Mouse (Mus musculus) erythroid progenitor cell, adult 5-6 weeks (primary cell): ENCODE measurements around the gene Gm49392. TPM values are rescaled to one million over a fixed set of nuclear protein-coding genes. Genes with fewer than 3 reads are reported as not detected.
"Not testable (repeated sequence)": the region's sequence is repeated elsewhere in the genome, so short reads cannot be mapped to it uniquely, and the experiment has no call there.

Source experiments
- ATAC-seq: replicated peaks from 2 replicates; pipeline ENCODE4 v1.8.0; 2016; ENCODE audit warnings: moderate number of reproducible peaks, mild to moderate bottlenecking, moderate TSS enrichment, inconsistent platforms; ENCODE audit not compliant: poor library complexity, low FRiP score, severe bottlenecking
- total RNA-seq, 2 experiments: library from RNA; stranded (forward) in 1 of 2; stranded (reverse) in 1 of 2; fragments of 150-400 nt in 1 of 2; fragments of 186-747, 209-891 nt in 1 of 2; gene quantifications; 2 replicates each; pipeline versions ENCODE4 v1.2.3 to v1.2.4; 2015 to 2017; ENCODE audit warnings: low replicate concordance in 2 of 2

Gm49392 gene
- total RNA-seq (2015; ENCODE audit: low replicate concordance) = not detected in 2 replicates
- total RNA-seq (2017; ENCODE audit: low replicate concordance) = not detected in 2 replicates

GRCm38 (mm10) chr13:60896794-60897193 is at the start of gene Gm49392:
Gene Gm49392 (minus strand): TSS chr13:60896894.
- ATAC-seq = not testable (repeated sequence)

GRCm38 (mm10) chr13:60941884-60942283 is 45.2 kb upstream of the Gm49392 start, which contains the start of gene Tpbpa:
Gene Tpbpa (minus strand): TSS chr13:60941984.
- not testable (repeated sequence) for ATAC-seq

- ATAC-seq = no peak
Measured at GRCm38 (mm10) chr13:60936500-60936901, 39.8 kb upstream of the Gm49392 start, which contains the start of the genes Gm49391 and Ctla2a. Gene Gm49391 (minus strand): TSS chr13:60936571. Gene Ctla2a (minus strand): TSS chr13:60936625.

- ATAC-seq = not testable (repeated sequence)
Measured at GRCm38 (mm10) chr13:60935490-60935889, 38.8 kb upstream of the Gm49392 start, which contains the start of gene Gm49393. Gene Gm49393 (minus strand): TSS chr13:60935590.

- ATAC-seq = not testable (repeated sequence)
Measured at GRCm38 (mm10) chr13:60904780-60905179, 8.1 kb upstream of the Gm49392 start, which contains the start of gene Tpbpb. Gene Tpbpb (minus strand): TSS chr13:60904880.

GRCm38 (mm10) chr13:60897328-60897727 is 634 bp upstream of the Gm49392 start, which contains the start of gene Ctla2b:
Gene Ctla2b (minus strand): TSS chr13:60897447.
- no peak for ATAC-seq

GRCm38 (mm10) chr13:60895406-60896160 is 1.1 kb downstream of the Gm49392 start:
- no peak for ATAC-seq

GRCm38 (mm10) chr13:60892301-60892700 is 4.4 kb downstream of the Gm49392 start:
- ATAC-seq = no peak

GRCm38 (mm10) chr13:60864281-60864680 is 32.4 kb downstream of the Gm49392 start, which contains the start of gene 4930486L24Rik:
Gene 4930486L24Rik (minus strand): TSS chr13:60864475.
- ATAC-seq = no peak

- no peak for ATAC-seq
Measured at GRCm38 (mm10) chr13:60848241-60849120, 48.2 kb downstream of the Gm49392 start.

- ATAC-seq = no peak
Measured at GRCm38 (mm10) chr13:60843153-60843552, 53.5 kb downstream of the Gm49392 start.

GRCm38 (mm10) chr13:60842703-60843102 is 54.0 kb downstream of the Gm49392 start:
- no peak for ATAC-seq

- no peak for ATAC-seq
Measured at GRCm38 (mm10) chr13:60839353-60839902, 57.3 kb downstream of the Gm49392 start.

GRCm38 (mm10) chr13:60826052-60826451 is 70.6 kb downstream of the Gm49392 start:
- no peak for ATAC-seq

GRCm38 (mm10) chr13:60820486-60821175 is 76.1 kb downstream of the Gm49392 start:
- no peak for ATAC-seq

GRCm38 (mm10) chr13:60819469-60819868 is 77.2 kb downstream of the Gm49392 start:
- ATAC-seq = no peak

GRCm38 (mm10) chr13:60813722-60814121 is 83.0 kb downstream of the Gm49392 start:
- no peak for ATAC-seq

GRCm38 (mm10) chr13:60812768-60813167 is 83.9 kb downstream of the Gm49392 start:
- no peak for ATAC-seq

GRCm38 (mm10) chr13:60809690-60810089 is 87.0 kb downstream of the Gm49392 start:
- no peak for ATAC-seq
